Mouse (Mus musculus) liver, embryonic 14.5 days (tissue): ENCODE measurements around the gene Anks1b. TPM values are rescaled to one million over a fixed set of nuclear protein-coding genes. Genes with fewer than 3 reads are reported as not detected.

Experiments
- ATAC-seq: fragments of 200-750 bp; cut with Nextera tagmentation; 2 replicates; pipeline ENCODE4 v1.8.0; 2017; ENCODE audit warnings: moderate number of reproducible peaks, mild to moderate bottlenecking, moderate library complexity; ENCODE audit not compliant: insufficient read depth
- DNase-seq, 3 experiments: peaks; one replicate each; pipeline ENCODE4 v3.0.0-alpha.2; 2012 to 2013; ENCODE audit warnings: low read depth in 3 of 3, low spot score in 3 of 3
- H3K27ac ChIP-seq: fragments of 300-500 bp; sonication (generic); 2 replicates; pipeline ENCODE4 v1.5.1; 2014; ENCODE audit warnings: moderate library complexity, mild to moderate bottlenecking, control low read depth, inconsistent platforms
- H3K27me3 ChIP-seq: fragments of 300-500 bp; sonication (generic); 2 replicates; pipeline ENCODE4 v1.6.1; 2014; ENCODE audit warnings: mild to moderate bottlenecking, low read length, moderate library complexity; ENCODE audit not compliant: control insufficient read depth, insufficient read depth
- H3K36me3 ChIP-seq: fragments of 300-500 bp; sonication (generic); replicated peaks from 2 replicates; pipeline ENCODE4 v1.6.1; 2014; ENCODE audit warnings: low read depth; ENCODE audit not compliant: control insufficient read depth, insufficient read depth
- H3K4me1 ChIP-seq, 2 experiments: fragments of 200-500 bp in 1 of 2; fragments of 300-500 bp in 1 of 2; sonication (generic) in 1 of 2; replicated peaks; 2 replicates each; pipeline ENCODE4 v1.6.1; 2012 to 2014; ENCODE audit warnings: antibody characterized with exemption in 1 of 2, inconsistent platforms in 1 of 2, low read length in 1 of 2; ENCODE audit not compliant: control insufficient read depth in 2 of 2, insufficient read depth in 2 of 2
- H3K4me2 ChIP-seq: fragments of 300-500 bp; sonication (generic); 2 replicates; pipeline ENCODE4 v1.6.1; 2014; ENCODE audit warnings: low read depth, mild to moderate bottlenecking, control low read depth, moderate library complexity
- H3K4me3 ChIP-seq, 2 experiments: fragments of 200-500 bp in 1 of 2; fragments of 300-500 bp in 1 of 2; sonication (generic) in 1 of 2; 2 replicates each; pipeline ENCODE4 v1.5.1; 2012 to 2014; ENCODE audit warnings: low read depth in 2 of 2, low read length in 2 of 2, mild to moderate bottlenecking in 2 of 2, control low read depth in 1 of 2, inconsistent platforms in 1 of 2, moderate library complexity in 1 of 2; ENCODE audit not compliant: insufficient read depth in 1 of 2
- H3K9ac ChIP-seq: fragments of 300-500 bp; sonication (generic); replicated peaks from 2 replicates; pipeline ENCODE4 v1.6.1; 2014; ENCODE audit warnings: mild to moderate bottlenecking, control low read depth, moderate library complexity
- H3K9me3 ChIP-seq: fragments of 300-500 bp; sonication (generic); 2 replicates; pipeline ENCODE4 v1.6.1; 2016; ENCODE audit warnings: low read length, mixed read lengths; ENCODE audit not compliant: control insufficient read depth
- CTCF ChIP-seq: IDR thresholded peaks from 2 replicates; pipeline ENCODE4 v1.5.1; 2016; ENCODE audit warnings: antibody characterized with exemption, low read depth, control low read depth
- EP300 ChIP-seq: IDR thresholded peaks from 2 replicates; pipeline ENCODE4 v1.6.1; 2016; ENCODE audit warnings: antibody characterized with exemption, low read depth
- WGBS: fragments of 180-500 bp; shearing (Covaris S2); extraction: QIAGEN DNeasy Blood & Tissue Kit; methylation state at CpG from one replicate; pipeline ENCODE4 v1.1.7; 2014; ENCODE audit not compliant: insufficient replicate concordance; 5-methylcytosine and 5-hydroxymethylcytosine counted together
- polyA plus RNA-seq, 2 experiments: library from polyadenylated mRNA; depleted of rRNA in 1 of 2; stranded (reverse) in 1 of 2; unstranded in 1 of 2; fragments of >200 nt; fragmentation: Nextera tagmentation in 1 of 2; extraction: Ambion mirVana in 1 of 2; gene quantifications; 2 replicates each; pipeline versions ENCODE4 v1.2.1 to v1.2.3; 2012 to 2014

Gene Anks1b
- polyA plus RNA-seq, 2 experiments: not detected

DNA sequence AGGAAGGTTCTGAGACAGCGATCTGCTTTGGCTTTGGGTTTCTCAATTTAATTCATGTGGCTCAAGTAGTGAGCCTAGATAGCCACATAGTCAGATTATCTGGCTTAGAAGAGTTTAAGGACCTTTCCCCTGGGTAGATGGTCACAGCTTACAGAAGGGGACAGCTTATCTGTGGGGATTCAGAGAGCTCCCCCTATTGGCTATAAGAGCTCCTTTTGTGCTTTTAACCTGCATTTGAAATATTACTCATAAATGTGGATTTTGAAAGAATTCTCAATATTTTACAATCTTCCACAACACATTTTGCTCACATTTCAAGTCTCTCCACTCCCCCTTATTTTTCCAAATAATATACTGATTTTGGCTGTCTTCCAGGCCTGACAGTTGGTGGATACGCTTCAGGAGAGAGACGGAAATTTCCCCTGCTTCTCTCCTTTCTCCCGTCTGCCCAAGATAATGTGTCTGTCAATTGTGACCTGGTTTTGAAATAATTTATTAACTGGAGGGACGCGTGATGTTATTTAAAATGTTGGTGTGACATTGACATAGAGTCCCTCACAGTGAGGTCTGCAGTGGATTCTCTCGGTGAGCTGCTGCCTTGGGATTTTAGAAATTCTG is 29.5 kb downstream of the Anks1b start:
- no peak overlapping the region for H3K4me2 ChIP-seq
- H3K27me3 ChIP-seq: no peaks in the 10 kb centered on the region
- no peaks in the 10 kb centered on the region for H3K9me3 ChIP-seq
- H3K4me1 ChIP-seq: no peaks in the 10 kb centered on the region
- TF ChIP-seq CTCF (no peak), EP300 (no peak)
- H3K36me3 ChIP-seq: no peaks in the 10 kb centered on the region
- no peak overlapping the region for H3K9ac ChIP-seq
- H3K27ac ChIP-seq: no peak overlapping the region
- WGBS: 69% methylated on average over 7 of the region's 7 CpGs
- DNase-seq (no peak), ATAC-seq (no peak)
- no peak overlapping the region for H3K4me3 ChIP-seq

DNA sequence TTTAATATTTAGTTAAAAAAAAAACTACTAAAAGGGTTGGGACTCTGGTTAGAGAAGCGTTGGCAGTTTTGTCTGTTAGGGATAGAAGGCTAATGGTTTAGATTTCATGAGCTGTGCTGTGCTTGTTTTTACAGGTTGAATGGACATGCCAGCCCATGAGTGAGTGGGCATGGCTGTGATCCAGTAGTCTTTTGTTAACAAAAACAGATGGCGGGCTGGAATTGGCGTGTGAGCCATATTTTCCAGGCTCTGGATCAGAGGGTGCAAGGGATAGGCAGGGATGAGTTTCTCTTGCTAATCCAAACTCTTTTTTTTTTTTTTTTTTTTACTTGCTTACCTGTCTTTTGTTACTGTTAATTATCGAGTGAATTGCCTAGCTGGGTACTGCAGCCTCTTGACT is 38.6 kb downstream of the Anks1b start:
- Histone ChIP-seq H3K4me3 (no peak overlapping the region), H3K36me3 (no peaks in the 10 kb centered on the region), H3K4me1 (no peaks in the 10 kb centered on the region), H3K4me2 (no peak overlapping the region), H3K27me3 (no peaks in the 10 kb centered on the region), H3K9me3 (no peaks in the 10 kb centered on the region), H3K9ac (no peak overlapping the region), H3K27ac (no peak overlapping the region)
- TF ChIP-seq EP300: no peak
- no peak for TF ChIP-seq CTCF
- no peak for DNase-seq
- 76% methylated on average over 4 of the region's 4 CpGs for WGBS
- ATAC-seq: no peak

DNA sequence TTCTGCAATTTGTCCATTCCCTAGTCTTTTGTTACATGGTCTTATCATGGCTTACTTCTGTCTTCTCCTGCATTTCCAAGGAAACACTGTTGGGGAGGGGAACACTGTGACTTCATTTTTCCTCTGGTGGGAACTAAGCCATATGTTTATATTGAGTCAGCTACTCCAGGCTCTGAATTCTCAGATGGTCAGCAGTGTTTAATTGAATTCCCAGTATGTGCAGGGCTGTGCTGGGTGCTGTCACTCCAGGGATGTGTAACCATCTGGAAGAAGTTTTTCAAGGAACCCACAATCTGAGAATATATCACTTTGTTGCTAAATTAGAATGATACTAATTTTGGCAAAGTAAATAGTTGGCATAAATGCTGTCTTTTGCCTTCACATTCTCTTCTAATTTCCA is 39.9 kb downstream of the Anks1b start:
- Histone ChIP-seq H3K9me3 (no peaks in the 10 kb centered on the region), H3K9ac (no peak overlapping the region), H3K27ac (no peak overlapping the region), H3K36me3 (no peaks in the 10 kb centered on the region), H3K4me2 (no peak overlapping the region), H3K4me3 (no peak overlapping the region), H3K4me1 (no peaks in the 10 kb centered on the region), H3K27me3 (no peaks in the 10 kb centered on the region)
- no peak for ATAC-seq
- TF ChIP-seq EP300: no peak
- TF ChIP-seq CTCF: no peak
- DNase-seq: no peak

DNA sequence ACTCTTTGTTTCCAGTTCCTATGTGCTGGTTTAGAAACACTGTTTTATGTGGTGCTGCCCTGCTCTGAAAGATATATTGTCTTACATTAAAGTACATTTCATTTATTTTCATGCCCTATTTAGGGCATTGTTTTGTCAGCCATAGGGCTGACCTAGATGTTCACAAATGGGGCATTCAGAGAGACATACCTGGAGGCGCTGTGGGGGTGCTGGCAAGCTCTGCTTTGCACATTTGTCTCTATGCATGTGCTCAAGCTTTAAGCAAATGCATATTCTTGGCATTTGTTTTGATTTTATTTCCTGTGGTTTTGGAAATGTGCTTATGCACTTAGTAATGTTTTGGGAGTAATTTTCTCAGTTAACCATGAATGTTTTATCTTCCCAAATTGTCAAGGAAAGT is 43.8 kb downstream of the Anks1b start:
- Histone ChIP-seq H3K4me3 (no peak overlapping the region), H3K9me3 (no peaks in the 10 kb centered on the region), H3K27me3 (no peaks in the 10 kb centered on the region), H3K9ac (no peak overlapping the region), H3K27ac (no peak overlapping the region), H3K4me2 (no peak overlapping the region), H3K4me1 (no peaks in the 10 kb centered on the region), H3K36me3 (no peaks in the 10 kb centered on the region)
- no peak for TF ChIP-seq CTCF
- TF ChIP-seq EP300: no peak
- ATAC-seq (no peak), DNase-seq (no peak)
- WGBS: 51% methylated on average over 1 of the region's 1 CpGs

- WGBS: 45% methylated on average over 4 of the region's 4 CpGs
- Histone ChIP-seq H3K27ac (no peak overlapping the region), H3K4me2 (no peak overlapping the region), H3K4me1 (no peaks in the 10 kb centered on the region), H3K27me3 (no peaks in the 10 kb centered on the region), H3K4me3 (no peak overlapping the region), H3K9me3 (no peaks in the 10 kb centered on the region), H3K9ac (no peak overlapping the region), H3K36me3 (no peaks in the 10 kb centered on the region)
- no peak for DNase-seq
- TF ChIP-seq EP300 (no peak), CTCF (no peak)
- no peak for ATAC-seq
Observed at GRCm38 (mm10) chr10:89921965-89922364, 48.7 kb downstream of the Anks1b start.
